Mouse (Mus musculus): ENCODE measurements around the gene Tmem131l. TPM values are rescaled to one million over a fixed set of nuclear protein-coding genes. Genes with fewer than 3 reads are reported as not detected.
"Not testable (repeated sequence)": the region's sequence is repeated elsewhere in the genome, so short reads cannot be mapped to it uniquely, and the experiment has no call there.

The Tmem131l gene
- total and polyA plus RNA-seq, 3 experiments = 9.6 to 39.6 TPM; not detected in 1

DNA sequence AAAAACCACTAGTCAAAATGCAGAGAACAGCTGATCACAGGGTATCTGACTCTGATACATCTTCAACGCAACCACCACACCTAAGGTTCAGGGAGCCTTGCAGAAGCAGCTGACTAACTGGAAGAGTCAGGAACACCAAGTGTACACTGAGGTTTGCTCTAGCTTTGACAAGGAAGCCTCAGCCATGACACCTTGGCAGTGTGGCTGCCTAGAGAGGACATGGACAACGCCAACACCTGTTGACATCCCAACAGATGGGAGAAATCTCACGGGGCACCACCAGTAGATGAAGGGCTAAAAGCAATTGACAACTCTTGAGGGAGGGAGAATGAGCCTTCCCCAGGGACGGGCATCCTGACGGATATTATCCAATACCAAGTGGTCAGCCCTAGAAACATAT, 144.9 kb downstream of the Tmem131l start:
- Histone ChIP-seq H3K36me3 (ENCODE audit: control insufficient read depth in 1 of 2, insufficient read depth in 2 of 2, low read length in 2 of 2) (no peaks in the 10 kb centered on the region; a peak in 1 of 4 replicates), H3K27ac (ENCODE audit: control insufficient read depth, low read depth, low read length) (no peak overlapping the region), H3K27me3 (ENCODE audit: control insufficient read depth in 1 of 2, insufficient read depth in 2 of 2, low read length in 2 of 2) (no peaks in the 10 kb centered on the region), H3K4me1 (ENCODE audit: control insufficient read depth in 1 of 2, insufficient read depth in 2 of 2, low read length in 2 of 2) (no peaks in the 10 kb centered on the region), H3K9me3 (replicated peaks; ENCODE audit: insufficient read depth, low read length) (no peaks in the 10 kb centered on the region), H3K79me2 (ENCODE audit: control insufficient read depth, insufficient read depth, low read length, poor library complexity) (no peaks in the 10 kb centered on the region), H3K4me3 (ENCODE audit: control insufficient read depth in 1 of 2, insufficient read depth in 1 of 2, low read depth in 2 of 2, low read length in 2 of 2) (no peak overlapping the region), H3K9ac (ENCODE audit: control insufficient read depth, low read depth, low read length, poor library complexity, severe bottlenecking) (no peak overlapping the region)
- TF ChIP-seq USF1 (IDR thresholded peaks at IDR 0.05; ENCODE audit: low read depth, low read length) (no peak), MAFK (IDR thresholded peaks at IDR 0.05; ENCODE audit: borderline replicate concordance, low read depth, low read length) (no peak), SMC3 (IDR thresholded peaks at IDR 0.05; ENCODE audit: low read depth, low read length) (no peak), E2F4 (IDR thresholded peaks at IDR 0.05; ENCODE audit: borderline replicate concordance, low read depth, low read length) (no peak), SIN3A (IDR thresholded peaks at IDR 0.05; ENCODE audit: low read length) (no peak), GABPA (IDR thresholded peaks at IDR 0.05; ENCODE audit: low read depth, low read length) (no peak), NRF1 (IDR thresholded peaks at IDR 0.05; ENCODE audit: insufficient read depth, low read depth, low read length, poor library complexity, severe bottlenecking) (no peak), MAX (IDR thresholded peaks at IDR 0.05; ENCODE audit: low read length) (no peak), USF2 (IDR thresholded peaks at IDR 0.05; ENCODE audit: borderline replicate concordance in 1 of 2, insufficient read depth in 1 of 2, low read depth in 1 of 2, low read length in 2 of 2) (no peak), EP300 (IDR thresholded peaks at IDR 0.05; ENCODE audit: low read depth in 1 of 2, low read length in 2 of 2) (no peak), CTCF (IDR thresholded peaks at IDR 0.05 in 2 of 3, conservative IDR thresholded peaks at IDR 0.05 in 1 of 3; ENCODE audit: control insufficient read depth in 1 of 3, insufficient read depth in 1 of 3, low read depth in 2 of 3, low read length in 3 of 3, poor library complexity in 1 of 3, severe bottlenecking in 1 of 3) (no peak)
- no peak for DNase-seq (ENCODE audit: low read depth, low spot score)

DNA sequence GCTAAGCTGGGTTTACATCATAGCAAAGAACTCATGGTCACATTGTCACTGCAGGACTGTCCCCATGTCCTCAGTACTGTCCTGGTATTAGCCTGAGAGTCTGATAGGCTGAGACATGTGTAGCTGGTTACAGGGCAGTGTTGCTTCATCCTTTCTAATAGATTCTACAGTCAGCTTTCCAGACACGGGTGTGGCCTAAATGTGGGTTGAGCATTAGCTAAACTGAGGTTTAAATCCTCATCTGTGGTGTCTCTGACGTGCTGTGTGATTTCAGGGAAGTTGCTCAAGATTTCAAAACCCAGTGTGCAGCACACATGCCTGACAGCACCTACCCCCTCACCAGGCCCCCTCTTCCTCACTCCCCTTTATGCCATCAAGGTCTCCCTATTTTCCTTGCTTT, 154.8 kb downstream of the Tmem131l start:
- no peak overlapping the region for H3K4me3 ChIP-seq (ENCODE audit: control insufficient read depth in 1 of 2, insufficient read depth in 1 of 2, low read depth in 2 of 2, low read length in 2 of 2)
- H3K36me3 ChIP-seq (ENCODE audit: control insufficient read depth in 1 of 2, insufficient read depth in 2 of 2, low read length in 2 of 2) = no peaks in the 10 kb centered on the region
- TF ChIP-seq GATA1 (IDR thresholded peaks at IDR 0.05; ENCODE audit: low read depth, low read length) (no peak), E2F4 (IDR thresholded peaks at IDR 0.05; ENCODE audit: borderline replicate concordance, low read depth, low read length) (no peak), POLR2A (IDR thresholded peaks at IDR 0.05; ENCODE audit: control insufficient read depth in 1 of 2, insufficient read depth in 1 of 2, low read depth in 1 of 2, low read length in 2 of 2, poor library complexity in 1 of 2) (no peak), GABPA (IDR thresholded peaks at IDR 0.05; ENCODE audit: low read depth, low read length) (no peak), EP300 (IDR thresholded peaks at IDR 0.05; ENCODE audit: low read depth in 1 of 2, low read length in 2 of 2) (no peak)
- H3K9ac ChIP-seq (ENCODE audit: control insufficient read depth, low read depth, low read length, poor library complexity, severe bottlenecking) = no peak overlapping the region
- no peak for DNase-seq (ENCODE audit: low read depth, low spot score)
- no peaks in the 10 kb centered on the region for H3K9me3 ChIP-seq (replicated peaks; ENCODE audit: insufficient read depth, low read length)
- H3K79me2 ChIP-seq (ENCODE audit: control insufficient read depth, insufficient read depth, low read length, poor library complexity) = no peaks in the 10 kb centered on the region
- H3K4me1 ChIP-seq (ENCODE audit: control insufficient read depth in 1 of 2, insufficient read depth in 2 of 2, low read length in 2 of 2) = no peaks in the 10 kb centered on the region
- H3K27me3 ChIP-seq (ENCODE audit: control insufficient read depth in 1 of 2, insufficient read depth in 2 of 2, low read length in 2 of 2) = no peaks in the 10 kb centered on the region
- H3K27ac ChIP-seq (ENCODE audit: control insufficient read depth, low read depth, low read length) = no peak overlapping the region

DNA sequence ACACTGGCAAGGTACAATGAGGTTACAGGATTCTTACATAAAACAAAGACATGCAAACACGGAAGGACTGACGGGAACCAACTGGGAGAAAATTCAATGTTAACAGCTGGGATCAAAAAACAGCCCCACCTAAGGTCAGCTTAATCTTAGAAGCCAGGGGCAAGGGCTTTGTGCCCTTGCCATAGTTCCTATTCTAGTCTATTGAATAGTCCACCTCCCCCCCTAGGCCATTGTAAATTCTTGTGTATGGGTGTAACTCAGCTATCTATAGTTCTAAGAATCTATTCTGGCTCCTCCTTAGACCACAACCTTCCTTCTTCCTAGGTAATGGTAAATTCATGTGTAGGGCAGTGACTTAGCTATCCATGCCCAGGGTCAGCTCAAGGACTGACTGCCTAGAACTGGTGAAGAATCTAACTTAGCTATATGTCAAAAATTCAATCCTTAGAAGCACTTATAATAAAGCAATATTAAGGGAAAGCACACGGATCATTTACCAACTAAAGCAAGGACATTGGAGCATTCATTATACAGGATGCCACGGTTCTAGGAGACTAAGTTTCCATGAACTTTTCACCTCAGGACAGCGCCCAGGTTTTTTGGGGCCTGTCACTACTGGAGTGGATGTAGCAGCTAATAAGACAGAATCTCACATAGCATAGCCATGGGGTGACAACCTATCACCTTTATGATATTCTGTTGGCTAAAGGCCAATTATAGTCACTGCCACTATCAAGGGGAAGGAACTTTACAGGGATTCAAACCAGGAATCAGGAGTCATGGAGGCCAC, 160.5 kb downstream of the Tmem131l start:
- not testable (repeated sequence) for H3K27ac ChIP-seq (ENCODE audit: control insufficient read depth, low read depth, low read length); H3K79me2 ChIP-seq (ENCODE audit: control insufficient read depth, insufficient read depth, low read length, poor library complexity); H3K9me3 ChIP-seq (replicated peaks; ENCODE audit: insufficient read depth, low read length); H3K4me3 ChIP-seq (ENCODE audit: control insufficient read depth in 1 of 2, insufficient read depth in 1 of 2, low read depth in 2 of 2, low read length in 2 of 2); H3K27me3 ChIP-seq (ENCODE audit: control insufficient read depth in 1 of 2, insufficient read depth in 2 of 2, low read length in 2 of 2); H3K9ac ChIP-seq (ENCODE audit: control insufficient read depth, low read depth, low read length, poor library complexity, severe bottlenecking); H3K4me1 ChIP-seq (ENCODE audit: control insufficient read depth in 1 of 2, insufficient read depth in 2 of 2, low read length in 2 of 2); H3K36me3 ChIP-seq (ENCODE audit: control insufficient read depth in 1 of 2, insufficient read depth in 2 of 2, low read length in 2 of 2); DNase-seq (ENCODE audit: low read depth, low spot score)

All from MEL (cell line).